Mouse (Mus musculus) left cerebral cortex, adult 2 months (tissue): Measurements from ENCODE around the gene Sacm1l. TPM values are rescaled to one million over a fixed set of nuclear protein-coding genes. Genes with fewer than 3 reads are reported as not detected.

Experiments
- DNase-seq, 2 experiments: peaks; one replicate each; pipeline ENCODE4 v3.0.0; 2021 to 2022; ENCODE audit warnings: low spot score in 2 of 2, mixed read lengths in 1 of 2; ENCODE audit errors: extremely low spot score in 1 of 2
- H3K27ac ChIP-seq: fragments of 200-600 bp; 2 replicates; pipeline ENCODE4 v1.8.1; 2022
- H3K4me3 ChIP-seq: fragments of 200-600 bp; 2 replicates; pipeline ENCODE4 v1.8.1; 2022
- CTCF ChIP-seq: fragments of 200-600 bp; IDR thresholded peaks from 2 replicates; pipeline ENCODE4 v1.8.1; 2022; ENCODE audit warnings: antibody characterized with exemption, mild to moderate bottlenecking, moderate library complexity
- intact Hi-C: fragments of 180-260 bp; cut with DNase I; formaldehyde crosslinking; loops from one replicate; pipeline ENCODE4 v1.15.1; 2025
- total RNA-seq, 2 experiments: library from RNA; stranded (reverse); gene quantifications; 2 replicates each; pipeline ENCODE4 v1.2.3; 2021

Gene Sacm1l
- total RNA-seq, 2 experiments from 2014 or later: 62.2 to 62.3 TPM

GRCm38 (mm10) chr9:123509638-123510604 is 19.6 kb upstream of the Sacm1l start:
- intact Hi-C loops: no loop called here
- TF ChIP-seq CTCF: no peak; the same call in 1 of the 2 replicates
- peak overlapping the region; percentile 29; the same call in 1 of the 2 replicates for H3K27ac ChIP-seq

GRCm38 (mm10) chr9:123510926-123511325 is 18.6 kb upstream of the Sacm1l start:
- no peak for DNase-seq
- Histone ChIP-seq H3K4me3 (no peak overlapping the region), H3K27ac (no peak overlapping the region)
- no peak for TF ChIP-seq CTCF
- intact Hi-C loops: no loop called here

More at GRCm38 (mm10) chr9:123509638-123510604, 19.6 kb upstream of the Sacm1l start:
- H3K4me3 ChIP-seq: no peak overlapping the region
- no peak for DNase-seq

- H3K27ac ChIP-seq: no peak overlapping the region
- no peak for DNase-seq
- H3K4me3 ChIP-seq: no peak overlapping the region
- intact Hi-C loops: no loop called here
- TF ChIP-seq CTCF: no peak
Observed at GRCm38 (mm10) chr9:123512482-123512881, 17.1 kb upstream of the Sacm1l start.

- intact Hi-C loops: no loop called here
Observed at GRCm38 (mm10) chr9:123515087-123515486, 14.5 kb upstream of the Sacm1l start.

GRCm38 (mm10) chr9:123516641-123517385 is 12.7 kb upstream of the Sacm1l start:
- Histone ChIP-seq H3K27ac (no peak overlapping the region), H3K4me3 (no peak overlapping the region)
- no peak for TF ChIP-seq CTCF
- intact Hi-C loops: no loop called here
- DNase-seq: no peak

More at GRCm38 (mm10) chr9:123515087-123515486, 14.5 kb upstream of the Sacm1l start:
- DNase-seq: no peak
- Histone ChIP-seq H3K27ac (no peak overlapping the region), H3K4me3 (no peak overlapping the region)
- no peak for TF ChIP-seq CTCF

- Histone ChIP-seq H3K27ac (no peak overlapping the region), H3K4me3 (no peak overlapping the region)
- intact Hi-C loops: no loop called here
- TF ChIP-seq CTCF: no peak
- DNase-seq: no peak
Observed at GRCm38 (mm10) chr9:123518969-123519894, 10.3 kb upstream of the Sacm1l start.

- TF ChIP-seq CTCF: no peak
- DNase-seq: no peak
- intact Hi-C loops: loop anchor here (5.0 kb wide), 1 partner anchor 363 kb away; no protein-coding TSS in a partner anchor
- Histone ChIP-seq H3K4me3 (no peak overlapping the region), H3K27ac (no peak overlapping the region)
Observed at GRCm38 (mm10) chr9:123520735-123521134, 8.8 kb upstream of the Sacm1l start.

GRCm38 (mm10) chr9:123523676-123524075 is 5.9 kb upstream of the Sacm1l start:
- H3K27ac ChIP-seq: no peak overlapping the region
- peak; percentile 72 for TF ChIP-seq CTCF
- H3K4me3 ChIP-seq: no peak overlapping the region
- no peak for DNase-seq
- intact Hi-C loops: loop anchor here (5.0 kb wide), 1 partner anchor 366 kb away; no protein-coding TSS in a partner anchor

GRCm38 (mm10) chr9:123525095-123525494 is 4.5 kb upstream of the Sacm1l start:
- Histone ChIP-seq H3K4me3 (no peak overlapping the region), H3K27ac (0 out of 2 replicates have a peak overlapping the region, but pooled peaks have one; percentile 19)
- TF ChIP-seq CTCF: peak; percentile 87
- intact Hi-C loops: loop anchor here (1.0 kb wide), 1 partner anchor 75 kb away; no protein-coding TSS in a partner anchor
- DNase-seq: peak; percentile 53 to 63

GRCm38 (mm10) chr9:123526502-123526901 is 3.1 kb upstream of the Sacm1l start:
- no peak for DNase-seq
- intact Hi-C loops: no loop called here
- no peak for TF ChIP-seq CTCF
- Histone ChIP-seq H3K27ac (no peak overlapping the region), H3K4me3 (no peak overlapping the region)
